Mouse (Mus musculus) cerebellum, adult 2 months (tissue): Measurements from ENCODE around the gene Tfg.

Experiments used
- CTCF ChIP-seq: fragments of 200-500 bp; IDR thresholded peaks from 2 replicates; pipeline ENCODE4 v1.5.1; 2011; ENCODE audit warnings: low read depth, mild to moderate bottlenecking, control low read depth, low read length, moderate library complexity, borderline replicate concordance; ENCODE audit not compliant: insufficient read depth
- POLR2A ChIP-seq: fragments of 200-500 bp; IDR thresholded peaks from 2 replicates; pipeline ENCODE4 v1.6.1; 2011; ENCODE audit warnings: low read length, control low read depth, borderline replicate concordance; ENCODE audit not compliant: insufficient read depth

GRCm38 (mm10) chr16:56645251-56645650, 72.0 kb downstream of the Tfg start:
- TF ChIP-seq CTCF = no peak
- TF ChIP-seq POLR2A = no peak
